Mouse (Mus musculus): ENCODE measurements around the gene Heg1. TPM values are rescaled to one million over a fixed set of nuclear protein-coding genes. Genes with fewer than 3 reads are reported as not detected.

Gene Heg1
- total RNA-seq, 2 experiments from 2014 or later, result 136 to 157 TPM

- DNase-seq, result no peak
- intact Hi-C loops (cut with DNase I), result loop anchor here (2.0 kb wide), 1 partner anchor 51 kb away; no protein-coding TSS in a partner anchor
Measured at GRCm38 (mm10) chr16:33795887-33796286, 111.7 kb downstream of the Heg1 start.

- intact Hi-C loops (cut with DNase I), result loop anchor here (2.0 kb wide), 1 partner anchor 52 kb away; no protein-coding TSS in a partner anchor
- no peak for DNase-seq
Measured at GRCm38 (mm10) chr16:33796756-33797155, 112.6 kb downstream of the Heg1 start.

GRCm38 (mm10) chr16:33797860-33798259 is 113.7 kb downstream of the Heg1 start:
- peak; percentile 61 to 75 for DNase-seq
- intact Hi-C loops (cut with DNase I), result loop anchor here (1.0 to 2.0 kb wide), 3 partner anchors 53 to 492 kb away; no protein-coding TSS in a partner anchor

- DNase-seq, result no peak
- intact Hi-C loops (cut with DNase I), result no loop called here
Measured at GRCm38 (mm10) chr16:33810002-33810401, 125.8 kb downstream of the Heg1 start.

- no peak for DNase-seq
- intact Hi-C loops (cut with DNase I), result no loop called here
Measured at GRCm38 (mm10) chr16:33818413-33819165, 134.4 kb downstream of the Heg1 start.

- intact Hi-C loops (cut with DNase I), result loop anchor here (1.0 to 2.0 kb wide), 3 partner anchors 131 to 294 kb away; no protein-coding TSS in a partner anchor
- DNase-seq, result peak; percentile 91 to 95
Measured at GRCm38 (mm10) chr16:33820269-33821178, 136.4 kb downstream of the Heg1 start.

Other genes with a start within 250 kb of the Heg1 start
- under 1 TPM; 0.43 to 0.44 TPM for gene Slc12a8, start 167.0 kb upstream of the Heg1 start, total RNA-seq (2021)
- under 1 TPM in 1 of 2 experiments, not detected in 1; 0.08 TPM for gene Muc13, start 109.7 kb downstream of the Heg1 start, total RNA-seq (2021)
- 10 to 100 TPM; 87.2 to 94.3 TPM for gene Itgb5, start 145.3 kb downstream of the Heg1 start, total RNA-seq (2021)

Measured in heart, postnatal 36 days (tissue).